Mouse (Mus musculus): Measurements from ENCODE around the gene Noc4l. TPM values are rescaled to one million over a fixed set of nuclear protein-coding genes. Genes with fewer than 3 reads are reported as not detected.
A peak's percentile ranks its signal among the peaks of the same experiment; 100 is the strongest.

Noc4l gene
- total and polyA plus RNA-seq, 3 experiments: 50.0 to 217 (median 63.7) TPM

- no peak for ATAC-seq (ENCODE audit: extremely low read depth, insufficient number of reproducible peaks, low FRiP score, poor library complexity, severe bottlenecking)
- no peaks in the 10 kb centered on the region; the same call in 1 of the 2 replicates for H3K27me3 ChIP-seq (ENCODE audit: insufficient read depth, low read length)
- TF ChIP-seq GATA1 (IDR thresholded peaks at IDR 0.05; ENCODE audit: borderline replicate concordance, low read length) (no peak), GATA2 (IDR thresholded peaks at IDR 0.05; ENCODE audit: borderline replicate concordance, low read depth, low read length) (no peak), POLR2AphosphoS5 (IDR thresholded peaks at IDR 0.05; ENCODE audit: insufficient replicate concordance, low read depth, low read length) (no peak), CTCF (IDR thresholded peaks at IDR 0.05; ENCODE audit: low read depth, low read length) (no peak), TAL1 (conservative IDR thresholded peaks at IDR 0.05; ENCODE audit: low read depth, low read length) (no peak)
- DNase-seq (ENCODE audit: low spot score): no peak
- no peaks in the 10 kb centered on the region for H3K9me3 ChIP-seq (replicated peaks)
- peaks cover 3% of the 10 kb centered on the region; the same call in 1 of the 2 replicates for H3K4me1 ChIP-seq (ENCODE audit: insufficient read depth, low read depth, low read length)
- H3K36me3 ChIP-seq (replicated peaks): peaks cover 96% of the 10 kb centered on the region
- no peak overlapping the region for H3K4me3 ChIP-seq (ENCODE audit: low read depth, low read length)
Observed at GRCm38 (mm10) chr5:110664041-110664440, 10.8 kb upstream of the Noc4l start.

- Histone ChIP-seq H3K36me3 (replicated peaks) (peaks cover 96% of the 10 kb centered on the region), H3K4me3 (ENCODE audit: low read depth, low read length) (no peak overlapping the region), H3K4me1 (ENCODE audit: insufficient read depth, low read depth, low read length) (peaks cover 31% of the 10 kb centered on the region), H3K27me3 (ENCODE audit: insufficient read depth, low read length) (no peaks in the 10 kb centered on the region), H3K9me3 (replicated peaks) (no peaks in the 10 kb centered on the region)
- ATAC-seq (ENCODE audit: extremely low read depth, insufficient number of reproducible peaks, low FRiP score, poor library complexity, severe bottlenecking): no peak
- DNase-seq (ENCODE audit: low spot score): no peak
- TF ChIP-seq CTCF (IDR thresholded peaks at IDR 0.05; ENCODE audit: low read depth, low read length) (no peak), GATA2 (IDR thresholded peaks at IDR 0.05; ENCODE audit: borderline replicate concordance, low read depth, low read length) (no peak), POLR2AphosphoS5 (IDR thresholded peaks at IDR 0.05; ENCODE audit: insufficient replicate concordance, low read depth, low read length) (no peak), GATA1 (IDR thresholded peaks at IDR 0.05; ENCODE audit: borderline replicate concordance, low read length) (no peak), TAL1 (conservative IDR thresholded peaks at IDR 0.05; ENCODE audit: low read depth, low read length) (no peak)
Observed at GRCm38 (mm10) chr5:110659682-110660081, 6.5 kb upstream of the Noc4l start.

GRCm38 (mm10) chr5:110653686-110654085 lies 469 bp upstream of the Noc4l start:
- Histone ChIP-seq H3K4me3 (ENCODE audit: low read depth, low read length) (peak overlapping the region; percentile 95), H3K4me1 (ENCODE audit: insufficient read depth, low read depth, low read length) (peaks cover 63% of the 10 kb centered on the region), H3K27me3 (ENCODE audit: insufficient read depth, low read length) (no peaks in the 10 kb centered on the region), H3K36me3 (replicated peaks) (peaks cover 83% of the 10 kb centered on the region), H3K9me3 (replicated peaks) (no peaks in the 10 kb centered on the region)
- no peak for TF ChIP-seq TAL1 (conservative IDR thresholded peaks at IDR 0.05; ENCODE audit: low read depth, low read length)
- TF ChIP-seq GATA2 (IDR thresholded peaks at IDR 0.05; ENCODE audit: borderline replicate concordance, low read depth, low read length): no peak
- TF ChIP-seq POLR2AphosphoS5 (IDR thresholded peaks at IDR 0.05; ENCODE audit: insufficient replicate concordance, low read depth, low read length): no peak
- no peak for TF ChIP-seq GATA1 (IDR thresholded peaks at IDR 0.05; ENCODE audit: borderline replicate concordance, low read length)
- no peak for TF ChIP-seq CTCF (IDR thresholded peaks at IDR 0.05; ENCODE audit: low read depth, low read length)
- ATAC-seq (ENCODE audit: extremely low read depth, insufficient number of reproducible peaks, low FRiP score, poor library complexity, severe bottlenecking): no peak
- DNase-seq (ENCODE audit: low spot score): peak; percentile 14

GRCm38 (mm10) chr5:110646377-110646776 lies 6.8 kb downstream of the Noc4l start:
- TF ChIP-seq GATA2 (IDR thresholded peaks at IDR 0.05; ENCODE audit: borderline replicate concordance, low read depth, low read length): no peak
- TF ChIP-seq CTCF (IDR thresholded peaks at IDR 0.05; ENCODE audit: low read depth, low read length): no peak
- no peak for TF ChIP-seq TAL1 (conservative IDR thresholded peaks at IDR 0.05; ENCODE audit: low read depth, low read length)
- no peak for TF ChIP-seq POLR2AphosphoS5 (IDR thresholded peaks at IDR 0.05; ENCODE audit: insufficient replicate concordance, low read depth, low read length)
- H3K9me3 ChIP-seq (replicated peaks): peaks cover 15% of the 10 kb centered on the region
- peaks cover 15% of the 10 kb centered on the region for H3K4me1 ChIP-seq (ENCODE audit: insufficient read depth, low read depth, low read length)
- peaks cover 70% of the 10 kb centered on the region for H3K36me3 ChIP-seq (replicated peaks)
- ATAC-seq (ENCODE audit: extremely low read depth, insufficient number of reproducible peaks, low FRiP score, poor library complexity, severe bottlenecking) (no peak), DNase-seq (ENCODE audit: low spot score) (no peak)
- H3K27me3 ChIP-seq (ENCODE audit: insufficient read depth, low read length): no peaks in the 10 kb centered on the region
- H3K4me3 ChIP-seq (ENCODE audit: low read depth, low read length): no peak overlapping the region

GRCm38 (mm10) chr5:110639459-110639858 lies 13.8 kb downstream of the Noc4l start:
- Histone ChIP-seq H3K36me3 (replicated peaks) (peaks cover 2% of the 10 kb centered on the region), H3K9me3 (replicated peaks) (peaks cover 12% of the 10 kb centered on the region), H3K27me3 (ENCODE audit: insufficient read depth, low read length) (peaks cover 16% of the 10 kb centered on the region), H3K4me3 (ENCODE audit: low read depth, low read length) (no peak overlapping the region; the same call in 1 of the 2 replicates), H3K4me1 (ENCODE audit: insufficient read depth, low read depth, low read length) (peaks cover 3% of the 10 kb centered on the region; the same call in 1 of the 2 replicates)
- TF ChIP-seq CTCF (IDR thresholded peaks at IDR 0.05; ENCODE audit: low read depth, low read length): peak; percentile 73
- no peak for TF ChIP-seq TAL1 (conservative IDR thresholded peaks at IDR 0.05; ENCODE audit: low read depth, low read length)
- ATAC-seq (ENCODE audit: extremely low read depth, insufficient number of reproducible peaks, low FRiP score, poor library complexity, severe bottlenecking) (peak; percentile 63), DNase-seq (ENCODE audit: low spot score) (peak; percentile 65)

- ATAC-seq (ENCODE audit: extremely low read depth, insufficient number of reproducible peaks, low FRiP score, poor library complexity, severe bottlenecking): no peak
- Histone ChIP-seq H3K36me3 (replicated peaks) (no peaks in the 10 kb centered on the region), H3K27me3 (ENCODE audit: insufficient read depth, low read length) (peaks cover 21% of the 10 kb centered on the region), H3K9me3 (replicated peaks) (peaks cover 9% of the 10 kb centered on the region), H3K4me1 (ENCODE audit: insufficient read depth, low read depth, low read length) (peaks cover 3% of the 10 kb centered on the region; the same call in 1 of the 2 replicates), H3K4me3 (ENCODE audit: low read depth, low read length) (no peak overlapping the region)
- TF ChIP-seq GATA2 (IDR thresholded peaks at IDR 0.05; ENCODE audit: borderline replicate concordance, low read depth, low read length) (no peak), GATA1 (IDR thresholded peaks at IDR 0.05; ENCODE audit: borderline replicate concordance, low read length) (no peak), TAL1 (conservative IDR thresholded peaks at IDR 0.05; ENCODE audit: low read depth, low read length) (no peak), CTCF (IDR thresholded peaks at IDR 0.05; ENCODE audit: low read depth, low read length) (no peak), POLR2AphosphoS5 (IDR thresholded peaks at IDR 0.05; ENCODE audit: insufficient replicate concordance, low read depth, low read length) (no peak)
- DNase-seq (ENCODE audit: low spot score): no peak
Observed at GRCm38 (mm10) chr5:110638306-110639074, 14.7 kb downstream of the Noc4l start.

Measured in G1E (cell line).